Mouse (Mus musculus) layer of hippocampus, adult 9-11 months (tissue): ENCODE measurements around the gene Dpf3.
A peak's percentile ranks its signal among the peaks of the same experiment; 100 is the strongest.

Experiments used
- DNase-seq: peaks from one replicate; pipeline ENCODE4 v3.0.0; 2022

The Dpf3 gene

GRCm38 (mm10) chr12:83487476-83487991 is at the start of gene Dpf3:
Gene Dpf3 (minus strand): TSS chr12:83487716.
- peak; percentile 95 for DNase-seq

GRCm38 (mm10) chr12:83536039-83536438 is 48.5 kb upstream of the Dpf3 start:
- no peak for DNase-seq

GRCm38 (mm10) chr12:83535428-83535827 is 47.9 kb upstream of the Dpf3 start:
- DNase-seq: no peak

- no peak for DNase-seq
These were observed 46.7 kb upstream of the Dpf3 start for GRCm38 (mm10) chr12:83534190-83534589.

DNA sequence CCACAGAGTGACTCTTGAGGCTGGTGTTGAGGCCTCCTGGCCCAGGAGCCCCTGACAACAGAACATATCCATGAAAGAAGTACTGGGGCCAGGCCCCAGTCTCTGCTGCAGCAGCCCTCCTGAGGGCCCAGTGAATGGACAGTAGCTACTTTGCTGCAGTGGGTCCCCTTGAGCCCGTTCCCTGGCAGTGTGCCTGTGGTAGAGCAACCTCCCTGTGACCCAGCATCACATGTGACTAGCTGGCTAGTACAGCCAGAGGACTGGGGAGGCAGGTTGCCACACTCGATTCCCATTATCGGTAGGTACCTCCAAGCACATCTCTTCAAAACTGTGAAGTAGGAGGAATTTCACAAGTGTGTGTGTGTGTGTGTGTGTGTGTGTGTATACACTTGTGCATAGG is 45.5 kb upstream of the Dpf3 start:
- no peak for DNase-seq

- no peak for DNase-seq
These were observed 44.5 kb upstream of the Dpf3 start for GRCm38 (mm10) chr12:83531992-83532391.

DNA sequence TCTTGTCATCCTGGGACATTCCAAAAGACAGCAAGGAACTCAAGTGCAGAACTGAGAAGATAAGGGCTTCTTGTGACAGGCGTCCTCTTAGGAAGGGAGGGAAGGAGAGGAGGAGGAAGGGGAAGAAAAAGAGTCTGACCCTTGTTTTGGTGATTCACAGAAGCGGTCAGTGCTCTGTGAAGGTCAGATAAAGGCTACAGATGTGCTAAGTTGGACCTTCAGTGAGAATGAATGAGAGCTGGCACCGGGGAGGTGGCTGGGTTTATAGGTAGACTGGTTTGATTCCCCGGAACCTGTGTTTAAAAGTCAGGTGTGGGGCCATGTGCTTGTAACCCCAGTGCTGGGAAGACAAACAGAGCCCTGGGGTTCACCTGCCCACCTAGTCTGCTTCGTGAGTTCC is 41.1 kb upstream of the Dpf3 start:
- no peak for DNase-seq

DNA sequence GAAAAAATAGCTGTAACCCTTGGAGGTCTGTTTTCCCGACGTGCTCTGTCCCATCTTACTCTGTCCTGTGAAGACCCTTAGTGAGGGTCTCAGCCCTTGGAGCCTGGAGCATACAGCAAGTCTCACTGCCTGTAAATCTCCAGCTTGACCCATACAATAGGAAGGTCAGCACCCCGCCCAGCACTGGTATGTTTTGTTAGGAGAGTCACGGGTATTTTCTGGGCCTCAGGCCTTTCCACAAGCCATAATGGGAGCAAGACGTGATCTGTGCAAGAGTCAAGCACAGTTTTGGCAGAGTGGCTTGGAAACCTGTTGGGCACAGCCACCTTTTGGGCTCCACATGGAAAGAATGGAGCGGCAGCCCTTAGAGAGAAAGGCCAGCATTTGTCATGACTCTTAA is 40.3 kb upstream of the Dpf3 start:
- DNase-seq: no peak

DNA sequence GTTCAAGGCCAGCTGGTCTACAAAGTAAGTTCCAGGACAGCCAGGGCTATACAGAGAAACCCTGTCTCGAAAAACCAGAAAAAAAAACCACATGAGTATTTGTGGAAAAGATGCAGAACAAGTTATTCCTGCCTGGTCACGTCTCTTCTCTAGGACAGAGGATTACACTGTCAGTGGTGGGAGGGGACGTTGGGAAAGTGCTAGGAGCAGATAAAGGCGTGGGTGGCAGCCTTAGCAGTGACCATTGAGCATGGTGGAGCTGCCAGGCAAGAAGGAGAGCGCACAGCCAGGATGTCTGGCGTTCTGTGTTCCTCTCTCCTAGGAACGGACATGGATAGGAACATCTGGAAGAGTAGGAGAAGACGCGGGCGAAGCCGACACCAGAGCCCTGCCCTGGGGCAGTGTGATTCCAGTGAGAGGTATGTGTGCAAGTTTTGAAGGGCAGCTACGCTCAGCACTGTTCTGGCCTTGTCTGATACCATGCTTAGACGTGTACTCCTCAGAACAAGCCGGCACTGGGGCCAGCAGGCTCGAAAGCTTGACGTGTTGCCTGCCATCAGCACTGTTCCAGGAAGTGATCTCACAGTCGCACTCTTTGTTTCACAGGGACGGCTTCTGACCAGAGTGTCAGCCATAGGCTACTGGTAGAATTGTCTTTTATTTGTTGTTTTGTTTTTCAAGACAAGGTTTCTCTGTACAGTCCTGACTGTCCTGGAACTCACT is 38.5 kb upstream of the Dpf3 start:
- DNase-seq: no peak

GRCm38 (mm10) chr12:83524329-83524728 is 36.8 kb upstream of the Dpf3 start:
- no peak for DNase-seq

DNA sequence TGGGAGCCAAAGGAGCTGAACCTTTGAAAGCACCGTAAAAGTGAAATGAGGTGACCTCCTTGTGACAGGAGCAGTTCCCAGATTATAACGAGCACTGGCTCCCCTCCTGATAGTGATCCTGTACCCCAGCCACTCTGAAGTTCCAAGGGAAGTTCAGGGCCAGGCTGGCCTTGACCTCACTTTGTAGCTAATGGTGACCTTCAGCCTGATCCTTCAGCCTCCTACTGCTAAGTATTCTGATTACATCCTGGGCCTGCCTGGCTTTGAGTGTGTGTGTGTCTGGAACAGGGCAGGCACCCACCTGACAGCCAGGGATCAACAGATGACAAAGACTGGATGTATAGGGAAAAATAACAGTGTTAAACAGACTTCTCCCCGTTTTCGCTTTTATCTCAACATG is 36.4 kb upstream of the Dpf3 start:
- DNase-seq: no peak

GRCm38 (mm10) chr12:83523056-83523455 is 35.5 kb upstream of the Dpf3 start:
- DNase-seq: no peak

DNA sequence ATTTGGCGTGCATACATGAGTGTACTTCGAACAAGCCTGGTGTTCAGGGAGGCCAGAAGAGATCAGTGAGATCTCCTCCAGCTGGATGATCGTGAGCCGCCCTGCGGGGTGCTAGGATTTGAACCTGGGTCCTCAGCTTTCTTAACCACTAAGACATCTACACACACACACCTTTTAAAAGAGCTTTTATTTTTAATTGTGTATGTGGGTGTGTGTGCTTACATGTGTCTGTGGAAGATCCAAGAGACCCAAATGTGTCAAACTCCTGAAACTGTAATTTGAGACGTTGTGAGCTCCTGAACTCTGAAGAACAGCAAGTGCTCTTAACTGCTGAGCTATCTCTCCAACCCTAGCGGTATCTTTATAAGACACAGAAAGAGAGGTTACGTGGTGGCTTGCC is 33.6 kb upstream of the Dpf3 start:
- DNase-seq: no peak

GRCm38 (mm10) chr12:83520311-83520890 is 32.9 kb upstream of the Dpf3 start, which contains the start of gene Dcaf4:
Gene Dcaf4 (plus strand): TSS chr12:83520466.
- peak; percentile 98 for DNase-seq

GRCm38 (mm10) chr12:83517580-83517979 is 30.1 kb upstream of the Dpf3 start:
- no peak for DNase-seq

- no peak for DNase-seq
These were observed 26.7 kb upstream of the Dpf3 start for GRCm38 (mm10) chr12:83514216-83514615.

- DNase-seq: no peak
These were observed 25.7 kb upstream of the Dpf3 start for GRCm38 (mm10) chr12:83513185-83513584.

GRCm38 (mm10) chr12:83512783-83513182 is 25.3 kb upstream of the Dpf3 start:
- no peak for DNase-seq

GRCm38 (mm10) chr12:83510586-83510985 is 23.1 kb upstream of the Dpf3 start:
- no peak for DNase-seq

- no peak for DNase-seq
These were observed 19.0 kb upstream of the Dpf3 start for GRCm38 (mm10) chr12:83506543-83506942.

DNA sequence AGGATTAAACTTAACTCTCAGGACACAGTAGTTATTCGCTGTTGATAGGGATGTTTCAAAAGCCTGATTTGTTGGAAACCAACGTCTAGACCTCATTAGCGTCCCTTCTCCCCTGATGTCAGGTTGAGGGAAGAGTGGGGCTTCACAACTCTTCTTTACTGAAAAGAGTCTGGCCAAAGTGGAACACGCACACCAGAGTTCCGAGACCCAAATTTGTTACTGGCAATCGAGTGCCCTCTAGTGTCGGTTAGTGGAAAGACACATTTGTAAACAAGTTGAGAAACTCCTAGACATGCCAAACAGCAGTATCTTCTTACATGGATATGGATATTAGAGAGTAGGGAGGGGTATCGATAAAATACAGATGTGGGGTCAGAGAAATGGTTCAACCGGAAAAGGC is 14.7 kb upstream of the Dpf3 start:
- peak; percentile 61 for DNase-seq

DNA sequence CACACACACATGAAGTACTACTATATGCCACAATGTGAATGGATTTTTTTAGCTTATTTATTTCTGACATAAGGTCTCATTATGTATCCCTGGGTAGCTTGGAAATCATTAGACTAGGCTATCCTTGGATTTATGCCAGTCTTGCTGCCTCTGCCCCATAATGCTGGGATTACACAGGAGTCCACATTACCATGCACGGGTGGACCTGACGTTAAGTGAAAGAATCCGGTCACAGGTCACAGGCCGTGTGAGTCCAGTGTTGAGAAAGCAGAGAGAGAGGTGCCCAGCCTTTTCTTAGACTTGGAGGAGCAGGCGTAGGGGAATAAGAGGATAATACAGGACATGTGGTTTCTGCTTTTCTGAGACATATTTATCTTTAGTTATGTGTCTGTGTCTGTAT is 11.7 kb upstream of the Dpf3 start:
- DNase-seq: no peak

DNA sequence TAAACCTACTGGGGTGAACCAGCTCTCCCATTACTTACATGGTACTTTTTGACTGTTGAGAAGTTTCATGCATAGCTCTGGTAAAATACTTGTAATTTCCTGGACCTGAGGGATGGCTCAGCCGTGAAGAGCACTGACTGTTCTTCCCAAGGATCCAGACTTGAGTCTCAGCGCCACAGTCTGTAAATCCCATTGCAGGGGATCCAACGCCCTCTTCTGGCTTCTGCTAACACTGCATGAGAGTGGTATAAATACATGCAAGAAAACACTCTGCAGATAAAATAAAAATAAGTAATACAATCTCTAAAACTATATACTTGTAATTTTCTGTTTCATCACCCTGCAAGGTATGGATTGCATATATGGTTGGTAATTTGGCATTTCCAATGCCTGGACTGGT is 10.4 kb upstream of the Dpf3 start:
- DNase-seq: no peak

GRCm38 (mm10) chr12:83496736-83497135 is 9.2 kb upstream of the Dpf3 start:
- no peak for DNase-seq

- no peak for DNase-seq
These were observed 8.8 kb upstream of the Dpf3 start for GRCm38 (mm10) chr12:83496336-83496735.
